Mouse (Mus musculus) testis, adult 2 months (tissue): ENCODE data around the gene Rfx4.

ENCODE experiments used
- CTCF ChIP-seq: fragments of 200-500 bp; IDR thresholded peaks from 2 replicates; pipeline ENCODE4 v1.5.1; 2012; ENCODE audit warnings: low read depth, mild to moderate bottlenecking, inconsistent platforms, low read length, moderate library complexity; ENCODE audit not compliant: control insufficient read depth, insufficient read depth, insufficient replicate concordance
- POLR2A ChIP-seq: fragments of 200-500 bp; IDR thresholded peaks from 2 replicates; pipeline ENCODE4 v1.6.1; 2012; ENCODE audit warnings: low read depth, mild to moderate bottlenecking, inconsistent platforms, low read length, moderate library complexity; ENCODE audit not compliant: control insufficient read depth

DNA sequence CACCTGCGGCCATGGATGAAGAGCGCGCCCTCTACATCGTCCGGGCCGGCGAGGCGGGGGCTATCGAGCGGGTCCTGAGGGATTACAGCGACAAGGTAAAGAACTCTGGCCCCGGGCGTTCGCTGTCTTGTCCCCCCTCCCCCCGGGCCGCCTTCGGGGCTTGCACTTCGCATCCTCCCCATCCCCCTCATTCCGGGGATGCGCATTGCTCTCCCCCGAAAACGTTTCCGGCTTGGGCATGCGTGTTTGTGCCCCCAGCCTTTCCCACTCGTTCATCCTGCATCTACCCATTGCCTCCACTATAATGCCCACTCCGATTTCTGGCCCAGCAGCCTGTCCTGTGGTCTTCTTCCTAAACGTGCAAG lies 161.9 kb downstream of the Rfx4 start:
- TF ChIP-seq CTCF (no peak), POLR2A (no peak)
